Mouse (Mus musculus) liver, embryonic 14.5 days (tissue): ENCODE measurements around the gene Tfap2c.

ENCODE experiments used
- CTCF ChIP-seq: IDR thresholded peaks from 2 replicates; pipeline ENCODE4 v1.5.1; 2016; ENCODE audit warnings: antibody characterized with exemption, low read depth, control low read depth
- EP300 ChIP-seq: IDR thresholded peaks from 2 replicates; pipeline ENCODE4 v1.6.1; 2016; ENCODE audit warnings: antibody characterized with exemption, low read depth

GRCm38 (mm10) chr2:172594326-172594725 is 44.9 kb downstream of the Tfap2c start:
- no peak for TF ChIP-seq EP300
- no peak for TF ChIP-seq CTCF
